Mouse (Mus musculus) large intestine, adult 2 months (tissue): ENCODE results near the gene C530008M17Rik. TPM values are rescaled to one million over a fixed set of nuclear protein-coding genes. Genes with fewer than 3 reads are reported as not detected.

Experiments used
- DNase-seq: peaks from one replicate; pipeline ENCODE4 v3.0.0-alpha.2; 2012; ENCODE audit warnings: low read depth, low spot score
- WGBS: fragments of 180-500 bp; shearing (Covaris S2); methylation state at CpG from one replicate; pipeline ENCODE4 v1.1.7; 2018; 5-methylcytosine and 5-hydroxymethylcytosine counted together
- polyA plus RNA-seq: library from polyadenylated mRNA; depleted of rRNA; stranded (reverse); fragments of >200 nt; gene quantifications from 2 replicates; pipeline ENCODE4 v1.2.3, GENCODE M21; 2012

C530008M17Rik gene
- polyA plus RNA-seq, 1 experiment = 22.0 TPM

DNA sequence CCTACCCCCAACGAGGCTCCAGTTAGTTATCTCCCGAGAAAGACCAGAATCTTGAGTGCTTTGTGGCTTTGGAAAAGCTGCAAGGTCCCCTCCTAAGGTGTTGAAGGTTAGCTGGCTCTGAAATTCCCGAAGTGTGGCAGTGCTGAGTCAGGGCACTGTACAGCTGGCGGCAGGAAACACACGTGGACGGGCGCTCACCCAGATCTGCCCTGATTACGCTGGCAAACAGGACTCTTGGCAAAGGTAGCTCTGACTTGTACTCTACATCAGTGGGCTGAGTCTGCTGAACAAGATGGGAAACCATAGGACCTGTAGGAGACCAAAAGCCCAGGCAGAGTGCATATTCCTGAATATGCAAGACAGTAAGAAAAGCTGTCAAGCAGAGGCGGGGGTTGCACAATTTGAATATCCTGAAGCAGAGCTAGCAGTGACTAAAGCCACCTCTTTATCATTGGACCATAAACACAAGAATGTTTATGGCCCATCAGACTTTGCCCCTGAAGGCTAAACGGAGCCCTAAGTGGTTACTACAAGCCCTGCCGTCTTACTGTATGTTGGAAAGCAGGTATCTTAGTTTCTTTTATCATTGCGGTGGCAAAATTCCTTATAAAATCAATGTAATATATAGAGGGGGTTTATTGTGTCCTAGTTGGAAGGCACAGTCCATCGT lies 159.6 kb downstream of the C530008M17Rik start:
- WGBS = 17% methylated on average over 13 of the region's 13 CpGs
- DNase-seq = peak; percentile 69

DNA sequence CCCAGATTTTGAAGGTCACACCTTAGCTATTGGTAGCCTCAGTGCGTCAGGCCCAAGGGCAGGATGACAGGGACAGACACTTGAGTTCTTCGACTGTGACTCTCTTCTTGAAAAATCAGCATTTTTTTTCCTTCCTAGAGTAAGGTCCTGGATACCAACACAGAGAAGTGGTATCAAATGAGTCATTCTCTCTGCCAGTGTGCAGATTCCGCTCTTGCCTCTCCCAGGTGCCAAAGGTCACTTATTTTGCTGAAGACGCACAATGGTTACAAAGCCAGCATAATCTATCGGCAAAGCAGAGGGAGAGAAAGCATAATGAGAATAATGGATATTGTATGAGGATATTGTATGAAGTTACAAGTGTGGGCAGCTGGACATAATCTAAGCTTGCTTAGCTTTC lies 160.4 kb downstream of the C530008M17Rik start:
- no peak for DNase-seq
- 38% methylated on average over 5 of the region's 5 CpGs for WGBS

DNA sequence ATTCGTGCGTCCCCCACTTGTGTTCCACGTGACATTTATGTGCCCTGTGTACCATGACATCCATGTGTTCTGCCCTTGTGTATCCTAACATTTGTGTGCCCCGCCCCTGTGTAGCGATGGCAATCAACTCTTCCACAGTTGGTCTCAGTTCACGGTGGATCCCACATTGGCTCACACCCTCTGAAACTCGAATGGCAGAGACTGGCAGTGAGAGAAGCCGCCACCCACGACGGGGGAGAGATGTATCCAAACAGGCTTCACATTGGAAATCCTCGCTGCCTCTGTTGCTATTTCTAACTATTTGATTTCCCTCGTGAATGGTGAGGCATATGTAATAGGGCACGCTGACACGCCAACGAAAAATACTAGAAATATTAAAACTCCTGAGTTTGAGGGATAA lies 161.4 kb downstream of the C530008M17Rik start:
- no peak for DNase-seq
- 73% methylated on average over 15 of the region's 15 CpGs for WGBS

DNA sequence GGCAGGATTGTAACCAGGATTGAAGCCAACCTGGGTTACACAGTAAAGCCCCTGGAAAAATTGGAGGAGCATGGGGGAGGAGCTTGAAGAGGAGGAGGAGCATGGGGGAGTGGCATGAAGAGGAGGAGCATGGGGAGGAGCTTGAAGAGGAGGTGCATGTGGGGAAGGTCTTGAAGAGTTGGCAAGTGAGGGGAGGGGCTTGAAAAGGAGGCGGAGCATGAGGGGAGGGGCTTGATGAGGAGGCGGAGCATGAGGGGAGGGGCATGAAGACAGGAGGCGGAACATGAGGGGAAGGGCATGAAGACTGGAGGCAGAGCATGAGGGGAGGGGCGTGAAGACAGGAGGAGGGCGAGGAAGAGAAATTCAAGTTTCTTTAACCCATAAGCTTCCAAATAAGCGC lies 162.5 kb downstream of the C530008M17Rik start:
- WGBS = 86% methylated on average over 6 of the region's 6 CpGs
- DNase-seq = no peak

DNA sequence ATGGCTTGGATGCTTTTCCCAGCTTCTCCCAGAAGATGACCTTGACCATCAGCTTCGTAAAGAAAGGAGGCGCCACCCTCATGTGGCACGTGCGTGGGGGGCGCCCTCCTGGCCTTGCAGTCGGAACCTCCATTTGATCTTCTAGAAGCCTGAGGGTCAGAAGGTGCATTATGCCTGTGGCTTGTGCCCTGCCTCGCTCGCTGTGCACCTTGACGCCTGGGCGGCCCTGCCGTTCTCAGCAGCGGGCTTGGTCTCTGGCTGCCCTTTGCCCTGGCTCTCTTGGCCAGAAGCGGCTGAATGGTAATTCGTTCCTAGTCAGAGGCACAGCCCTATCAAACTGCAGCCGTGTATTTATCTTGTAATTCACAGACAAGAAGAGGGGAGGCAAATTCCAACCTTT lies 165.8 kb downstream of the C530008M17Rik start:
- no peak for DNase-seq
- WGBS = 21% methylated on average over 15 of the region's 15 CpGs

DNA sequence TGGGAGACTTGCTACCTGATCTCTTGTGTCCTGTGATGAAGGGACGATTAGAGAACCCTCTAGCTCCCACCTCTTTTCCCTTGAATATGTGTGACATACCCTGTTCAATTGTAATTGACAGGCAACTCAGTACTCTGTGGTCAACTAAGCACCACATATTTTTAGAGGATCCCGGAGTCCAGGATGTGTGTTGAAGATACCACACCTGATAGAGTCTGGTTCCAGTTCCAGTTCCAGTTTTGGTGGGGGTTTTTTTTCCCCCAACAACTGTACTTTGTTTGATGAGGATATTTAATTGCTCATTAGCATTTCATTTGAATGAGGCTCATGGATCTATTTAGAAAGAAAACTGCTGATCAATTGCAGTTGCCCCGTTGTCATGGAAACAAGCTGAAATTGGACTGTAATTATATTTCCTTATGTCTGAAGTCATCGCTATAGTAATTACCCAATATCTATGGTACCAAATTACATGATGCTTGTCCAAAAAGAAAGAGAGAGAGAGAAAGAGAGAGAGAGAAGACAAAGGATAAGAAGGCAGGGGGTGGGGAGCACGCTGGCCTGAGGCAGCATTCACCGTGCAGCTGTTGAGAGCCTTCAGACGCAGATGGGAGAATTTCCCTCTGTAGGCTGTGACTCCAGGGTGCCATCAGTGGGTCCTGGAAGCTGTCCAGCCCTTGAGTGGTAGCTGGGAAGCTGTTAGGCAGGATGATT lies 172.4 kb downstream of the C530008M17Rik start:
- DNase-seq = no peak
- WGBS = 91% methylated on average over 7 of the region's 7 CpGs

DNA sequence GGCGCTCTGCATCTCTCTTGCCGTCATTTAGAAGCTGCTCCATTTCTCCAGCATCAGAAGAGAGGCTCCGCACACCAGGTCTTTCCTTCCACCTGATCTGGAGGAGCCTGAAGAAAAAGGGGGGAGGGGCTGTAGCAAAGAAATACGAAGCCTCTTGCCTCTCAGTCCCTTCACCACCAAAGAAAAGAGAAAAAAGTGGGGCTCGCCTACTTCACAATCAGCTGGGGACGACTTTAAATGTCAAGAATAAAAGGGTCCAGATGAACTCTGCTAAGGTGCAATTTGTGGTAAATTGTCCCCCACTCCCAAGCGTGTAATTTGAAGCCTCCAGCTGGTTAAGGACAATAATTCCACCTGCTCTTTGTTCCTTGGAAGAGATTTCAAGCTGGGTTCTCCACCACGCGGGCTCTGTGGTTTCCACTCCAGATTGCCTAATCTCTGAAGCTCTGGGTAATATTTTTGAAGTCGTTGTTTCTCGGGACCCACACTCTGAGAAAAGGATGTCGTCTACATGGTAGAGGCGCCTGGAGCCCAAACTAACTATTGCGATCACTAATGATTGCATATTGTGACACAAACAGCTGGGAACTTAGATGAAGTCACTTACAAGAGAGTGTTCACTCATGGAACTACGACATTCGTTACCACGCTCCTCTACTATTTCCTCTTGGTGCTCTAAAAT lies 176.4 kb downstream of the C530008M17Rik start:
- 83% methylated on average over 17 of the region's 17 CpGs for whole genome bisulfite sequencing
- no peak for DNase-seq

DNA sequence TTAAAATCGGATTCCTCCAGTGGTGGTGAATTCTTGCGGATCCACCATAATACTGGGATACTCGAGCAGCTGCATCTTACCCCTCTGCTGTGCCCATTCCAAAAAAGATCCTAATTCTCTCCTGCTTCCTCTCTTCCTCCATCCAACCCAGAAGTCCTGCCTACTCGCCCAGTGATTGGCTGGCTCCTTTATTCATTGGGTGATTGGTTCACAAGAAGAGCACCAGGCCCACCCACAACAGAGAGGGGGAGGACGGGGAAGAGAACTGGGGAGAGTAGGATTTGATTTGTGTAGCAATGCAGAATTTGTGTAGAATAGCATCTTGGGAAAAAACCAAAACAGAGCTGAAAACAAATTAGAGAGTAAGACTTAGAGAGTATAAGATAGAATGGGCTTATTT lies 180.7 kb downstream of the C530008M17Rik start:
- 79% methylated on average over 5 of the region's 5 CpGs for WGBS

DNA sequence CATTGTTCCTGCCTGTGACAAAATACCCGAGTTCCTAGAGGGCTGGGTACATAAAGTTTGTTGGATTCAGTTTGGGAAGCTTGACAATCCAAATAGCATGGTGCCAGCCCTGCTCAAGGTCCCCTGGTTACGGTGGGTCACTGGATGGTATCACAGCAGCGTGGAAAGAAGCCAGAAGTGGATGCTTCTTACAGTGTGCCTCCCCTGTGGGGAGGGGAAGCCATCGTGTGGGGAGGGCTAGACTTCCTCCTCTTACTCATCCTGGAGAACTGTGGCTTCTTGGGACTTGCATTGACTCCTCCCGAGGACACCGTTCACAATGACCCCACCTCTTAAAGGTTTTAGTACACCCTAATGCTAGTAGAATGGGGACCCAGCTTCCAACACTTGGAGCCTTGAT lies 183.5 kb downstream of the C530008M17Rik start:
- no peak for DNase-seq
- WGBS = 72% methylated on average over 6 of the region's 6 CpGs

More for the DNA sequence above, 180.7 kb downstream of the C530008M17Rik start:
- no peak for DNase-seq

DNA sequence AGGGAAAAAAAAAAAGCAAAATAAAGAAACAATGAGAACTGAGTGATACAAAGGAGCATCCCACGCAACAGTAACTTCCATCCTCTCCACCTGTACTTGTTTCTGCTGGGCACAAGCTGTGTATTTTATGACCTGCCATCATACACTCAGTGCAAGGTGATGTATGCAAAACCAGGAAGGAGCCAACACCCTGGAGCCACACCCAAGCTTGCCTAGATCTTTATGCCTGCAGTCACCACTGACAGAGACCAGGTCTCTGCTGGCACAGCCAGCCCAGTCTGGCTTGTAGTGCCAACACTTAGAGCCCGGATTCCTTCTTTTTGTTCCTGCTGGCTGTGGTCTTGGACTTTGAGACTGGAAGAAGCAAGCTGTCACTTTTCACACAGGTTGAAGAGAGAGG lies 185.5 kb downstream of the C530008M17Rik start:
- no peak for DNase-seq
- WGBS = 38% methylated on average over 2 of the region's 2 CpGs

DNA sequence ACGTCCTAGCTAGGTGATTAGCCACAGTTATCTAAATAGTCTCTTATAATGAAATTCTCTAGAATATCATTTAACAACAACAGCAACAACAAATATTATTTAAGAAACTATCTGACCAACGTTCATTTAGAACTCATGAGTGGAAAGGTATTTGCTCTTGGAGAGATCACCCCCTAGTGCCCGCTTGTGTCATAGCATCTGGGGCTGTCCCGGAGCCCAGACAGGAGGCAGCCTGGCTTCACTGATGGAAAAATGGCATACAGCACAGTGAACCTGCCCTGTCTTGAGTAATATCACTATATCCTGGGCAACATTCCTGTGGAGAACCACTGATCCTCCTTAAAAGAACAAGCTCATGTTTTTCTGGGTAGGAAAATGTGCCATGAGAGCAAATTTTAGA lies 187.1 kb downstream of the C530008M17Rik start:
- DNase-seq = no peak
- WGBS = 14% methylated on average over 4 of the region's 4 CpGs

DNA sequence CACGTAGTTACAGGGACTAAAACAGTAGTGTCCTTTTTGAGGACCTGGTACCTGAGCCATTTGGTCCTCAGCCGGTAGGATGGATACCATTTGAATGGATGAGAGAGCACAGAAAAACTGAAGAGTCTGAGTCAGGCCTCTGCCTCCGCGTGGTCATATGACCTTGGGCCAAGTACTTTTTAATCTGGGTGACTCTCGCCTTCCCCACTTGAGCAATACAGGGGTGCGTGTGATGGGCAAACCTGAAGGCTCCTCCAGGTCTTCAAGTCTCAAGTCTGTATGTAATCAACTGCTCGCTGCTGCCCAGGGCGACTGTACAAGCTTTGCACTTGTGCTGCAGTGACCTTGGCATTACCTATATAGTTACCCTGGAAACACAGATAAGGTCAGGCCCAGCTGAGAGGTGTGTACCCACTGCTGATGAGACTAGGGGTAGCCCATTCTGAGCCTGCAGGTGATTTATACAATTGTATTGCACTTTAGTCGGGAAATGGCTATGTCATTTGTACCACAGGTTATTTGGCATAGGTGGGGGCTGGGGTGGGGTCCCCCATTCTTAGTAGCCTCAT lies 187.6 kb downstream of the C530008M17Rik start:
- DNase-seq = no peak

DNA sequence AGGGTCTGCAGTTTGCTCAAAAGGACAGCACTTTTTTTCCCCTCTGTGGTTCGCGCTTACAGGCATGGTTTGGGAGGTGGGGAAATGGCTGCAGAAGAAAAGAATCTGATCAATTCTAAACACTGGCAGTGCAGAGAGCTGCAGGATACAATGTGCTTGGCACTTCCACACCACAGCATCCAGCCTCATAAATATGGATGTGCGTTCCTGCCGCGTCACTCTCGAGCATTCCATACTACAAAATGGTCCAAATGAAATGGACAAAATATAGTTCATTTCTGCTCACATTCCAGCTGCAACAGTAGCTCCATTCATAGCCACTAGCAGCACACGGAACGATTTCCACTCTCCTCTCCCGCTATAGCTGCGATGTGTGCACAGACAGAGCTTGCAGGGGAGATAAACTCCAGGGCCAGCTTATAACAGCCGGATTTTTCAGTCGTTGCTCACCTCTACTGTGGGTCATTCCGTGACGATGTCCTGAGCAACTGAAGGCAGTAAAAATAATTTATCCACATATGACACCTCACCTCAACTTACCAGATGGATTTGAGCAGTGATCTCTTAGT lies 188.4 kb downstream of the C530008M17Rik start:
- 76% methylated on average over 14 of the region's 14 CpGs for WGBS
- no peak for DNase-seq

More for the DNA sequence above, 187.6 kb downstream of the C530008M17Rik start:
- 88% methylated on average over 9 of the region's 9 CpGs for WGBS

DNA sequence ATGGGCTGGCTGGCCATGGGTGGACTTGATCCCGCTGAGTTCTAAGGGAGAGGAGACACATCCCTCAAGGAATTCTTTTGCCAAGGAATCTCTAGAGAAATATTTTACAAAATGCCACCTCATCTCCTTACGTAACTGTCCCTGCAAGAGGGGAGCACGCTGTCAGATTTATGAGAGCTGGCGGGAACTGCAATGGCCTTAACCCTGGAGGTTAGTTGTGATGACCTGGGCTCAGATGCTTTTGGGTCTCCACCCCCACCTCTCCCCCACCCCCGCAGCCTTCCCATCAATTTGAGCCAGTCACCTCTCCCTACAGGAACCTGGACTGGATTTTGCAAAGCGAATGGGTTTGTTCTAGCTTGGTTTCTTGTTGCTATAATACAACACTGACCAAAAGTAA lies 190.8 kb downstream of the C530008M17Rik start:
- WGBS = 89% methylated on average over 6 of the region's 6 CpGs
- no peak for DNase-seq

DNA sequence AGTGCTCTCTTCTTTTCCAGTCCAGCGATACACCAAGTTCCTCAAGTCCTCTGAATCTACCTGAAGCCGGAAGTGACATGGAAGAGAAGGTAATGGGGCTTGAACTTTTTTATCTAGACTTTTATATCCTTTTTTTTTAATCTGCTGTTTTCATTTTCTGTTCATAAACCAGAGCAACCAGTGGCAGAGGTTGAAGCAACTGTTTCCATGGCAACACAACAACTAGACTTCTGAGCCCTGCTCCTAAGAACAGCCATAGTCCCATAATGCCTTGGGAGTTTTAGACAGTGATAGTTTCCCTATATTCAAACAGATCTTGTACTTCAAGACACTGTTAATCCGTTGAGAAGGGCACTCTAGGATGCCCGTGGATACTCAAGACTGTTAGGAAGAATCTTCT lies 195.0 kb downstream of the C530008M17Rik start:
- WGBS = 59% methylated on average over 4 of the region's 4 CpGs

DNA sequence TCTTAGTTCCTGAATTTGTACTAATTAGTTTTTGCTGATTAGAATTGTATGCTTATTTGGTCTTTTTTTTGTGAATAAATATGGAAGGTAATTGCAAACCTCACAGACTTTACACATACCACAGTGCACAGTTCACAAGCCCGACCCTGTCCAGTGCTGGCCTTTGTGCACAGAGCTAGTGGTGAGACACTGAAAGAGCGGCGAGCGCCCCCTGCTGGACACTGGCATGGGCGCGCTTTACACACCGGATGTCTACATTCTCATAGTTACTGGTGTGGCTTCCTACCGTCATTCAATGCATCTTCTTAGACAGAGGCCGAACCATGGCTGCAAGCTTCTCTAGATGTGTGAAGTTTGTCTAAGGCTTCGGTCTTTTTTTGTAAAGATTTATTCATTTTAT lies 197.2 kb downstream of the C530008M17Rik start:
- WGBS = 16% methylated on average over 10 of the region's 10 CpGs

More for the DNA sequence above, 195.0 kb downstream of the C530008M17Rik start:
- no peak for DNase-seq

DNA sequence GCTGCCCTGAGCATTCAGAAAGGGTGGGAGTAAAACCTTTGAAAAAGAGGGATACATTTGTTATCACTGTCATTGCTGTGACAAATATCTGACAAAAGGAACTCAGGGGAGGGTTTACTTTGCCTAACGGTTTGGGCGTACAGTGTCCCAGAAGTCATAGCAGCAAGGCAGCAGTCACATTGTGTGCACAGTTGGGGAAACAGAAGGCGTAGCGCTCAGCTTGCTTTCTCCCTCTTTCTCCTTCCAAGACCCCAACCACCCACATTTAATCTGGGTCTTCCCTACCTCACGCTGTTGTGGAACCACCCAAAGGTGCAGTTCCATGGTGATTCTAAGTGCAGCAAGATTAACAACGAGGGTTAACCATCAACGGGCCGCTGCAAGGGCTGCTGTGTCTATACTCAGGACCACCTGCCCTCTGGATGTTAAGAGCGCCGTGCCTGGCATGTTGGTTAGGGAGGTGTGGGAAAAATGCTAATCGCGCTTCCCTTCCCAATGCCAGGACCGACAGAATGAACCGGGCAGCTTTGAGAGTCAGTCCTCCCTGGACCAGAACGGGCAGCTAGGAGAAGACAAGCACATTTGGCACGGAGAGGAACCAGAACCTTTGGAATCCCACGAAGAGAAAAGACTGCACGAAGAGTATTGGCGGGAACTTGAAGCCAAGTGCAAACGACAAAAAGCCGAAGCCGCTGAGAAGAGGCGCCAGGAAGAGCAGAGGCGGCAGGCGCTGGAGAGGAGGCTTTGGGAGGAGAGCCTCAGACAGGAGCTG lies 199.7 kb downstream of the C530008M17Rik start:
- 68% methylated on average over 25 of the region's 25 CpGs for WGBS
- no peak for DNase-seq

More for the DNA sequence above, 197.2 kb downstream of the C530008M17Rik start:
- DNase-seq = peak; percentile 39

DNA sequence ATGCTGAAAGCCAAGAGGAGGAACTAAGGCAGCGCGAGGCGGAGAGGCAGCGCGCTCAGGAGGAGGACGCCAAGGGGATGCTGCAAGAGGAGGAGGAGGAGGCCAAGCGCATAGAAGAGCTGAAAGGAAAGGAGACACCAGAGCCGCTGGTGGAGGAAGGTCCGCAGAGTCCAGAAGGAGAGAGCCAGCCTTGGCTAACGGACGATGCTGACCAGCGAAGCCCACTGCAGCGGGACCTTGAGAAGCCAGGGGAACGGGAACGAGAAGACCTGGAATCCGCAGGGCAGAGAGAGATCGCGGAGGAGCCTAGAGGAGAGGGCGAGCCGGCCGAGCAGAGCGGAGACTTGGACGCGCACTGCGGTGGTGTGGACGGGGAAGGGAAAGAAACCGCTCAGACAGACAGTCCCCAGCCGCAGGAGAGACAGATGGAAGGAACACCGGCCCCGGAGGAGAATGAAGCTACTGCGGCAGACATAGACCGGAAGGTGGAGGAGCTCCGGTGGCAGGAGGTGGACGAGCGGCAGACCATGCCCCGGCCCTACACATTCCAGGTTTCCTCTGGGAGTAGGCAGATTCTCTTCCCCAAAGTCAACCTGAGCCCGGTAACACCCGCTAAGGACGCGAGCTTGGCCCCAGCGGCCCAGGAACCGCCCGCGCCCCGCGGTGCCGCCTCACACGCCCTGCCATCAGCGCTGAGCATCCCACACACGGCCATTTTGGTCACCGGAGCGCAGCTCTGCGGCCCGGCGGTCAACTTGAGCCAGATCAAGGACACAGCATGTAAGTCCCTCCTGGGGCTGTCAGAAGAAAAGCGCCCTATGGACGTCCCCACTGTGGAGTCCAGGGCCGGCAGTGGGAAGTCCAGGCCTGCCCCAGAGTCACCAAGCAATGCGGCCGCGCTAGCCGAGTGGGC lies 201.0 kb downstream of the C530008M17Rik start:
- WGBS = 69% methylated on average over 62 of the region's 62 CpGs

More for the DNA sequence above, 201.0 kb downstream of the C530008M17Rik start:
- DNase-seq = no peak
